Mouse (Mus musculus) CH12.LX (cell line): ENCODE measurements around the gene Cyp3a13.

ENCODE experiments used
- GABPA ChIP-seq: IDR thresholded peaks from 2 replicates; pipeline ENCODE4 v1.6.1; 2012; ENCODE audit warnings: low read depth, low read length, improper control_type of control experiment, inconsistent platforms; ENCODE audit not compliant: insufficient replicate concordance
- KAT2A ChIP-seq: IDR thresholded peaks from 2 replicates; pipeline ENCODE4 v1.6.1; 2012; ENCODE audit warnings: low read length, improper control_type of control experiment, inconsistent platforms; ENCODE audit not compliant: insufficient replicate concordance
- MEF2A ChIP-seq: IDR thresholded peaks from 2 replicates; pipeline ENCODE4 v1.6.1; 2014; ENCODE audit warnings: low read depth, mild to moderate bottlenecking, inconsistent platforms, low read length, improper control_type of control experiment, borderline replicate concordance
- RAD21 ChIP-seq: IDR thresholded peaks from 2 replicates; pipeline ENCODE4 v1.6.1; 2011; ENCODE audit warnings: low read depth, mild to moderate bottlenecking, low read length, improper control_type of control experiment, moderate library complexity
- USF1 ChIP-seq: IDR thresholded peaks from 2 replicates; pipeline ENCODE4 v1.6.1; 2014; ENCODE audit warnings: low read depth, mild to moderate bottlenecking, inconsistent platforms, low read length, improper control_type of control experiment
- USF2 ChIP-seq: conservative IDR thresholded peaks from 2 replicates; pipeline ENCODE4 v1.6.1; 2011; ENCODE audit warnings: low read depth, low read length, improper control_type of control experiment

- no peak for TF ChIP-seq GABPA
- peak; percentile 89 for TF ChIP-seq RAD21
- TF ChIP-seq KAT2A = no peak
- no peak for TF ChIP-seq MEF2A
- TF ChIP-seq USF2 = no peak
- no peak for TF ChIP-seq USF1
These were observed 43.6 kb downstream of the Cyp3a13 start for GRCm38 (mm10) chr5:137877860-137878259.
